Comparison of ENCODE assay signal across 10 mouse cellular contexts in the genomic region with DNA sequence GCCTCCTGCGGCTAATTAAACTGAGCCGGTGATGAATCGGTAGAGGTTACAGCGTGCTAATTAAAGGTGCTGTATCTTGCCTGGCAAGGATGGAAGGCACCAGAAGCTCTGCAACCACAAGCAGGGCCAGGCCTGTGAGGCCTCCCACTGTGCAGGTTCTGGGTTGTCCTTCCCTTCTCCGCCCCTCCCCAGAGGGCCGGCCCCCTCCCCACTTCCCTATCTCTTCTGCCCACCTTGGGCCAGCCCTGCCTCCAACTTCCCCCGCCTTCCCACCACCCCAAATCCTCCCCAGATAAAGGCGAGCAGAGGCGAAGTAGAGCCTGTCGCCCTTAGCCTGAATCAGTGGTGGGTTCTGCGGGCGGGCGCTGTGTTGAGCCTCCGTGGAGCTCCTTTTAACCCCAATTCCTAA. TPM values are rescaled to one million over a fixed set of nuclear protein-coding genes. Genes with fewer than 3 reads are reported as not detected.
DNase-seq lines count a peak whose midpoint lies in the region; ATAC-seq and TF ChIP-seq lines count a peak whose summit lies in the region.
"Had no signal": no experiment of that assay in that cellular context is flagged by ENCODE, and none has a peak within 500 bp of the region (broad histone marks: within the 10 kb centered on the region; RNA-seq: fewer than 3 reads in every experiment).

No protein-coding gene starts in this region.

- no peaks in the 10 kb centered on the region for H3K9me3 ChIP-seq in midbrain, embryonic 11.5 days (ENCODE audit: control insufficient read depth, low read length)
- no peaks in the 10 kb centered on the region for H3K9me3 ChIP-seq in midbrain, embryonic 16.5 days (replicated peaks; ENCODE audit: control insufficient read depth, low read length, poor library complexity, severe bottlenecking)
- no peaks in the 10 kb centered on the region for H3K9me3 ChIP-seq in intestine, embryonic 15.5 days
- no peaks in the 10 kb centered on the region for H3K9me3 ChIP-seq in megakaryocyte, embryonic 14.5 days

- ATAC-seq in midbrain, embryonic 11.5 days (ENCODE audit: low FRiP score): no peak
- ATAC-seq in midbrain, embryonic 16.5 days: no peak
- peak; percentile 11 for ATAC-seq in intestine, embryonic 15.5 days

- TF ChIP-seq CTCF in bone marrow, adult 2 months (IDR thresholded peaks at IDR 0.05; ENCODE audit: control insufficient read depth, insufficient read depth, low read length): no peak

- no peak overlapping the region for H3K27ac ChIP-seq in midbrain, embryonic 11.5 days (ENCODE audit: low read depth, low read length)
- H3K27ac ChIP-seq in midbrain, embryonic 16.5 days (ENCODE audit: low read length): no peak overlapping the region
- H3K27ac ChIP-seq in bone marrow, adult 2 months (ENCODE audit: control insufficient read depth, insufficient read depth, low read depth, low read length, poor library complexity): peak overlapping the region; percentile 25; the same call in 1 of the 2 replicates
- peak overlapping the region; percentile 52; the same call in 1 of the 2 replicates for H3K27ac ChIP-seq in intestine, embryonic 15.5 days
- H3K27ac ChIP-seq: kidney, postnatal 0 days had no signal

- no peaks in the 10 kb centered on the region for H3K27me3 ChIP-seq in midbrain, embryonic 11.5 days (ENCODE audit: control insufficient read depth, insufficient read depth, low read length)
- no peaks in the 10 kb centered on the region; the same call in 1 of the 2 replicates for H3K27me3 ChIP-seq in midbrain, embryonic 16.5 days (ENCODE audit: control insufficient read depth, insufficient read depth, low read depth, low read length)
- no peaks in the 10 kb centered on the region for H3K27me3 ChIP-seq in intestine, embryonic 15.5 days (replicated peaks)
- no peaks in the 10 kb centered on the region for H3K27me3 ChIP-seq in megakaryocyte, embryonic 14.5 days (replicated peaks)

- 51% methylated on average over 14 of the region's 14 CpGs for WGBS in midbrain, embryonic 11.5 days
- WGBS in midbrain, embryonic 16.5 days: 45% methylated on average over 14 of the region's 14 CpGs
- 18% methylated on average over 14 of the region's 14 CpGs for WGBS in bone marrow, adult 2 months
- 66% methylated on average over 14 of the region's 14 CpGs for WGBS in intestine, embryonic 15.5 days

- peak; percentile 80 for DNase-seq in midbrain, embryonic 11.5 days (ENCODE audit: low spot score, missing footprints)
- DNase-seq in right cerebral cortex, postnatal 14 days: no peak
- DNase-seq in retina, embryonic 14.5 days (ENCODE audit: low spot score): no peak
- no peak for DNase-seq in right cerebral cortex, adult 18-20 months
- DNase-seq: lung, postnatal 4 days had no signal

- H3K9ac ChIP-seq in midbrain, embryonic 11.5 days (ENCODE audit: low read length): no peak overlapping the region
- no peak overlapping the region for H3K9ac ChIP-seq in midbrain, embryonic 16.5 days (ENCODE audit: low read depth, low read length)
- H3K9ac ChIP-seq in intestine, embryonic 15.5 days: no peak overlapping the region

- no peaks in the 10 kb centered on the region for H3K36me3 ChIP-seq in midbrain, embryonic 11.5 days (ENCODE audit: control insufficient read depth, insufficient read depth, low read length)
- H3K36me3 ChIP-seq in midbrain, embryonic 16.5 days (ENCODE audit: control insufficient read depth, insufficient read depth, low read length): no peaks in the 10 kb centered on the region
- H3K36me3 ChIP-seq in intestine, embryonic 15.5 days: no peaks in the 10 kb centered on the region
- peaks cover 32% of the 10 kb centered on the region for H3K36me3 ChIP-seq in megakaryocyte, embryonic 14.5 days (replicated peaks; ENCODE audit: low read length)

- H3K4me1 ChIP-seq in midbrain, embryonic 11.5 days (ENCODE audit: control insufficient read depth, insufficient read depth, low read length): no peaks in the 10 kb centered on the region
- H3K4me1 ChIP-seq in midbrain, embryonic 16.5 days (ENCODE audit: control insufficient read depth, insufficient read depth, low read length): peaks cover 4% of the 10 kb centered on the region; the same call in 1 of the 2 replicates
- H3K4me1 ChIP-seq in bone marrow, adult 2 months (ENCODE audit: control insufficient read depth, insufficient read depth, low read length): no peaks in the 10 kb centered on the region
- H3K4me1 ChIP-seq in intestine, embryonic 15.5 days (replicated peaks): peaks cover 23% of the 10 kb centered on the region
- peaks cover 80% of the 10 kb centered on the region for H3K4me1 ChIP-seq in megakaryocyte, embryonic 14.5 days

- no peak overlapping the region for H3K4me2 ChIP-seq in midbrain, embryonic 11.5 days
- H3K4me2 ChIP-seq in midbrain, embryonic 16.5 days (ENCODE audit: low read length): no peak overlapping the region
- peak overlapping the region; percentile 30; the same call in 1 of the 2 replicates for H3K4me2 ChIP-seq in intestine, embryonic 15.5 days (replicated peaks)

- no peak overlapping the region for H3K4me3 ChIP-seq in midbrain, embryonic 11.5 days (ENCODE audit: low read depth, low read length)
- H3K4me3 ChIP-seq in midbrain, embryonic 16.5 days (ENCODE audit: low read depth, low read length): no peak overlapping the region
- no peak overlapping the region for H3K4me3 ChIP-seq in bone marrow, adult 2 months (replicated peaks; ENCODE audit: control insufficient read depth, low read depth, low read length)
- H3K4me3 ChIP-seq in intestine, embryonic 15.5 days (replicated peaks): no peak overlapping the region
- H3K4me3 ChIP-seq in megakaryocyte, embryonic 14.5 days (replicated peaks): peak overlapping the region; percentile 89

- no peak for TF ChIP-seq POLR2A in bone marrow, adult 2 months (IDR thresholded peaks at IDR 0.05; ENCODE audit: borderline replicate concordance, control insufficient read depth, low read depth, low read length)

RNA-seq across cellular contexts. Expression of a gene that starts 48.9 kb away (rescaled TPM):
- polyA plus RNA-seq in midbrain, embryonic 11.5 days (2014; fragmentation: Nextera tagmentation; extraction: Ambion mirVana): 64.9 and 65.4 TPM in 2 replicates
- 102 and 104 TPM in 2 replicates for polyA plus RNA-seq in midbrain, embryonic 16.5 days (2015; fragmentation: Nextera tagmentation; extraction: Ambion mirVana)
- polyA plus RNA-seq in bone marrow, adult 2 months (2011; ENCODE audit: insufficient read depth, insufficient read length, low replicate concordance, missing spikeins): 16.0 and 22.0 TPM in 2 replicates
- 81.2 and 82.1 TPM in 2 replicates for polyA plus RNA-seq in intestine, embryonic 15.5 days (2015; fragmentation: Nextera tagmentation; extraction: Ambion mirVana)
- polyA plus RNA-seq in megakaryocyte, embryonic 14.5 days (2012; ENCODE audit: insufficient read depth, low replicate concordance): 17.9 and 24.1 TPM in 2 replicates

RNA-seq across cellular contexts. Expression of a gene that starts 53.9 kb away (rescaled TPM):
- 19.5 and 19.9 TPM in 2 replicates for polyA plus RNA-seq in midbrain, embryonic 11.5 days (2014; fragmentation: Nextera tagmentation; extraction: Ambion mirVana)
- polyA plus RNA-seq in midbrain, embryonic 16.5 days (2015; fragmentation: Nextera tagmentation; extraction: Ambion mirVana): 39.9 and 47.5 TPM in 2 replicates
- 4.0 and 7.5 TPM in 2 replicates for polyA plus RNA-seq in bone marrow, adult 2 months (2011; ENCODE audit: insufficient read depth, insufficient read length, low replicate concordance, missing spikeins)
- polyA plus RNA-seq in intestine, embryonic 15.5 days (2015; fragmentation: Nextera tagmentation; extraction: Ambion mirVana): 25.6 and 27.1 TPM in 2 replicates
- polyA plus RNA-seq in megakaryocyte, embryonic 14.5 days (2012; ENCODE audit: insufficient read depth, low replicate concordance): 10.6 and 40.8 TPM in 2 replicates

Comparison
In these comparisons a context has a peak if more than half of its experiments do, and no peak if none do; other contexts are left out.
1. H3K27ac ChIP-seq: peak in bone marrow, adult 2 months (single experiment) and intestine, embryonic 15.5 days (single experiment); none in midbrain, embryonic 11.5 days (single experiment) and midbrain, embryonic 16.5 days (single experiment).